Mouse (Mus musculus) layer of hippocampus, postnatal 36 days (tissue): ENCODE measurements at regions not wholly inside any gene's neighbourhood (a gene's known extent, or its start where the extent isn't known, plus 50 kb on each side); places are given as distances from the start of the nearest gene placed in this dataset.

Experiments used
- DNase-seq, 2 experiments: peaks; one replicate each; pipeline ENCODE4 v3.0.0; 2022

GRCm38 (mm10) chrX:12219474-12219873 lies 59.3 kb upstream of the Bcor start:
- no peak for DNase-seq

- DNase-seq = no peak
Observed at GRCm38 (mm10) chrX:12224314-12224713, 64.2 kb upstream of the Bcor start.

- DNase-seq = peak in 1 of 2 experiments; percentile 6
Observed at GRCm38 (mm10) chrX:12225116-12225891, 65.1 kb upstream of the Bcor start.

GRCm38 (mm10) chrX:12225892-12226206 lies 65.7 kb upstream of the Bcor start:
- no peak for DNase-seq

GRCm38 (mm10) chrX:12240505-12241011 lies 80.4 kb upstream of the Bcor start:
- DNase-seq = no peak

- no peak for DNase-seq
Observed at GRCm38 (mm10) chrX:12241751-12242150, 81.6 kb upstream of the Bcor start.

GRCm38 (mm10) chrX:12249071-12249470 lies 88.9 kb upstream of the Bcor start:
- no peak for DNase-seq

GRCm38 (mm10) chrX:12249911-12250310 lies 89.8 kb upstream of the Bcor start:
- no peak for DNase-seq

- peak; percentile 11 to 23 for DNase-seq
Observed at GRCm38 (mm10) chrX:12251853-12252679, 91.9 kb upstream of the Bcor start.

GRCm38 (mm10) chrX:12252680-12253021 lies 92.5 kb upstream of the Bcor start:
- DNase-seq = no peak

- DNase-seq = no peak
Observed at GRCm38 (mm10) chrX:12256758-12257157, 96.6 kb upstream of the Bcor start.

- DNase-seq = no peak
Observed at GRCm38 (mm10) chrX:12263834-12264233, 103.7 kb upstream of the Bcor start.

GRCm38 (mm10) chrX:12284741-12285140 lies 124.6 kb upstream of the Bcor start:
- DNase-seq = no peak

- DNase-seq = no peak
Observed at GRCm38 (mm10) chrX:12285141-12285540, 125.0 kb upstream of the Bcor start.

- no peak for DNase-seq
Observed at GRCm38 (mm10) chrX:12285976-12286909, 126.1 kb upstream of the Bcor start.

GRCm38 (mm10) chrX:12286910-12287522 lies 126.9 kb upstream of the Bcor start:
- no peak for DNase-seq

GRCm38 (mm10) chrX:12287656-12288561 lies 127.8 kb upstream of the Bcor start:
- DNase-seq = peak in 1 of 2 experiments; percentile 11

GRCm38 (mm10) chrX:12288562-12289117 lies 128.5 kb upstream of the Bcor start:
- no peak for DNase-seq

- DNase-seq = no peak
Observed at GRCm38 (mm10) chrX:12293146-12293545, 133.0 kb upstream of the Bcor start.

GRCm38 (mm10) chrX:12294452-12294851 lies 134.3 kb upstream of the Bcor start:
- no peak for DNase-seq

GRCm38 (mm10) chrX:12294941-12295340 lies 134.8 kb upstream of the Bcor start:
- no peak for DNase-seq
